Mouse (Mus musculus) cerebellum, postnatal 25 days (tissue): Measurements from ENCODE around the gene Renbp.
A peak's percentile ranks its signal among the peaks of the same experiment; 100 is the strongest.

Experiments used
- DNase-seq, 2 experiments: peaks; one replicate each; pipeline ENCODE4 v3.0.0; 2021; ENCODE audit warnings: mixed read lengths in 2 of 2

Renbp gene

GRCm38 (mm10) chrX:73918631-73919030 is 12.0 kb downstream of the Renbp start:
- no peak for DNase-seq

GRCm38 (mm10) chrX:73916945-73917344 is 13.7 kb downstream of the Renbp start:
- DNase-seq, result no peak

- DNase-seq, result peak; percentile 82 to 92
These were observed 15.6 kb downstream of the Renbp start for GRCm38 (mm10) chrX:73914827-73915703.

GRCm38 (mm10) chrX:73911588-73911987 is 19.1 kb downstream of the Renbp start:
- DNase-seq, result no peak

- DNase-seq, result no peak
These were observed 19.5 kb downstream of the Renbp start for GRCm38 (mm10) chrX:73911156-73911555.

- DNase-seq, result no peak
These were observed 20.2 kb downstream of the Renbp start for GRCm38 (mm10) chrX:73910451-73910850.

- DNase-seq, result no peak
These were observed 20.6 kb downstream of the Renbp start for GRCm38 (mm10) chrX:73910049-73910448.

GRCm38 (mm10) chrX:73897959-73898358 is 32.7 kb downstream of the Renbp start:
- DNase-seq, result no peak

GRCm38 (mm10) chrX:73895719-73896118 is 34.9 kb downstream of the Renbp start, which contains the start of gene L1cam:
L1cam (minus strand) TSS chrX:73896105.
- DNase-seq, result peak; percentile 70 to 83

- peak; percentile 67 to 79 for DNase-seq
These were observed 37.8 kb downstream of the Renbp start for GRCm38 (mm10) chrX:73892833-73893232.

GRCm38 (mm10) chrX:73891551-73892152 is 39.0 kb downstream of the Renbp start, which contains the start of gene Avpr2:
Avpr2 (plus strand) TSS chrX:73892102.
- DNase-seq, result no peak

- DNase-seq, result peak in 1 of 2 experiments; percentile 20
These were observed 49.2 kb downstream of the Renbp start for GRCm38 (mm10) chrX:73881463-73881862.

- peak; percentile 43 to 44 for DNase-seq
These were observed 49.6 kb downstream of the Renbp start for GRCm38 (mm10) chrX:73881036-73881427.

- DNase-seq, result peak; percentile 69 to 85
These were observed 50.2 kb downstream of the Renbp start for GRCm38 (mm10) chrX:73880194-73881035.

- no peak for DNase-seq
These were observed 53.6 kb downstream of the Renbp start for GRCm38 (mm10) chrX:73877014-73877413.

- DNase-seq, result no peak
These were observed 54.8 kb downstream of the Renbp start for GRCm38 (mm10) chrX:73875881-73876280.
